Mouse (Mus musculus) neural tube, embryonic 12.5 days (tissue): ENCODE measurements at regions not wholly inside any gene's neighbourhood (a gene's known extent, or its start where the extent isn't known, plus 50 kb on each side); places are given as distances from the start of the nearest gene placed in this dataset.

Experiments
- ATAC-seq: fragments of 200-750 bp; cut with Nextera tagmentation; 2 replicates; pipeline ENCODE4 v1.8.0; 2017; ENCODE audit warnings: low read depth, mild to moderate bottlenecking, moderate TSS enrichment, moderate library complexity; ENCODE audit not compliant: low FRiP score
- H3K27ac ChIP-seq: fragments of 300-500 bp; sonication (generic); 2 replicates; pipeline ENCODE4 v1.5.1; 2016
- H3K27me3 ChIP-seq: fragments of 300-500 bp; sonication (generic); replicated peaks from 2 replicates; pipeline ENCODE4 v1.6.1; 2016; ENCODE audit warnings: mild to moderate bottlenecking
- H3K36me3 ChIP-seq: fragments of 300-500 bp; sonication (generic); 2 replicates; pipeline ENCODE4 v1.6.1; 2016; ENCODE audit warnings: mild to moderate bottlenecking
- H3K4me1 ChIP-seq: fragments of 300-500 bp; sonication (generic); 2 replicates; pipeline ENCODE4 v1.6.1; 2016
- H3K4me2 ChIP-seq: fragments of 300-500 bp; sonication (generic); replicated peaks from 2 replicates; pipeline ENCODE4 v1.6.1; 2016; ENCODE audit warnings: mild to moderate bottlenecking
- H3K4me3 ChIP-seq: fragments of 300-500 bp; sonication (generic); 2 replicates; pipeline ENCODE4 v1.5.1; 2016
- H3K9ac ChIP-seq: fragments of 300-500 bp; sonication (generic); 2 replicates; pipeline ENCODE4 v1.6.1; 2016; ENCODE audit warnings: mild to moderate bottlenecking
- H3K9me3 ChIP-seq: fragments of 300-500 bp; sonication (generic); 2 replicates; pipeline ENCODE4 v1.6.1; 2016; ENCODE audit warnings: mild to moderate bottlenecking
- WGBS: fragments of 180-500 bp; shearing (Covaris S2); methylation state at CpG from one replicate; pipeline ENCODE4 v1.1.7; 2016; 5-methylcytosine and 5-hydroxymethylcytosine counted together

GRCm38 (mm10) chr13:31465711-31466110 lies 90.2 kb upstream of the Foxq1 start:
- Histone ChIP-seq H3K4me1 (no peaks in the 10 kb centered on the region), H3K36me3 (no peaks in the 10 kb centered on the region), H3K9me3 (no peaks in the 10 kb centered on the region), H3K4me3 (no peak overlapping the region), H3K4me2 (no peak overlapping the region), H3K27me3 (no peaks in the 10 kb centered on the region), H3K9ac (no peak overlapping the region), H3K27ac (no peak overlapping the region)
- 74% methylated on average over 4 of the region's 4 CpGs for WGBS
- no peak for ATAC-seq

GRCm38 (mm10) chr13:31468131-31468530 lies 87.8 kb upstream of the Foxq1 start:
- ATAC-seq = no peak
- WGBS = 87% methylated on average over 3 of the region's 3 CpGs

GRCm38 (mm10) chr13:31468983-31469382 lies 87.0 kb upstream of the Foxq1 start:
- no peak for ATAC-seq
- no peak overlapping the region for H3K4me3 ChIP-seq
- H3K27me3 ChIP-seq = no peaks in the 10 kb centered on the region
- H3K27ac ChIP-seq = no peak overlapping the region
- no peaks in the 10 kb centered on the region for H3K9me3 ChIP-seq
- H3K4me2 ChIP-seq = no peak overlapping the region
- H3K36me3 ChIP-seq = no peaks in the 10 kb centered on the region
- H3K9ac ChIP-seq = no peak overlapping the region
- 83% methylated on average over 3 of the region's 3 CpGs for WGBS
- no peaks in the 10 kb centered on the region for H3K4me1 ChIP-seq

More at GRCm38 (mm10) chr13:31468131-31468530, 87.8 kb upstream of the Foxq1 start:
- H3K4me1 ChIP-seq = no peaks in the 10 kb centered on the region
- H3K4me2 ChIP-seq = no peak overlapping the region
- no peaks in the 10 kb centered on the region for H3K36me3 ChIP-seq
- no peak overlapping the region for H3K9ac ChIP-seq
- H3K4me3 ChIP-seq = no peak overlapping the region
- no peak overlapping the region for H3K27ac ChIP-seq
- no peaks in the 10 kb centered on the region for H3K27me3 ChIP-seq
- H3K9me3 ChIP-seq = no peaks in the 10 kb centered on the region

- 77% methylated on average over 5 of the region's 5 CpGs for WGBS
Measured at GRCm38 (mm10) chr13:31472366-31472765, 83.6 kb upstream of the Foxq1 start.

GRCm38 (mm10) chr13:31472804-31473203 lies 83.1 kb upstream of the Foxq1 start:
- no peak for ATAC-seq
- 66% methylated on average over 4 of the region's 4 CpGs for WGBS
- Histone ChIP-seq H3K4me3 (no peak overlapping the region), H3K27ac (no peak overlapping the region), H3K9ac (no peak overlapping the region), H3K4me1 (no peaks in the 10 kb centered on the region), H3K4me2 (no peak overlapping the region), H3K36me3 (no peaks in the 10 kb centered on the region), H3K27me3 (no peaks in the 10 kb centered on the region), H3K9me3 (no peaks in the 10 kb centered on the region)

More at GRCm38 (mm10) chr13:31472366-31472765, 83.6 kb upstream of the Foxq1 start:
- Histone ChIP-seq H3K9me3 (no peaks in the 10 kb centered on the region), H3K4me2 (no peak overlapping the region), H3K36me3 (no peaks in the 10 kb centered on the region), H3K4me3 (no peak overlapping the region), H3K4me1 (no peaks in the 10 kb centered on the region), H3K27ac (no peak overlapping the region), H3K9ac (no peak overlapping the region), H3K27me3 (no peaks in the 10 kb centered on the region)
- ATAC-seq = no peak

- Histone ChIP-seq H3K4me2 (no peak overlapping the region), H3K36me3 (no peaks in the 10 kb centered on the region), H3K4me1 (no peaks in the 10 kb centered on the region), H3K27me3 (no peaks in the 10 kb centered on the region), H3K9me3 (no peaks in the 10 kb centered on the region), H3K27ac (no peak overlapping the region), H3K9ac (no peak overlapping the region), H3K4me3 (no peak overlapping the region)
- WGBS = 93% methylated on average over 1 of the region's 1 CpGs
- no peak for ATAC-seq
Measured at GRCm38 (mm10) chr13:31473275-31473674, 82.7 kb upstream of the Foxq1 start.

- no peak for ATAC-seq
- Histone ChIP-seq H3K27ac (no peak overlapping the region), H3K9ac (no peak overlapping the region), H3K4me1 (no peaks in the 10 kb centered on the region), H3K9me3 (no peaks in the 10 kb centered on the region), H3K4me2 (no peak overlapping the region), H3K36me3 (no peaks in the 10 kb centered on the region), H3K4me3 (no peak overlapping the region), H3K27me3 (no peaks in the 10 kb centered on the region)
- 84% methylated on average over 3 of the region's 3 CpGs for WGBS
Measured at GRCm38 (mm10) chr13:31475845-31476244, 80.1 kb upstream of the Foxq1 start.

- H3K4me3 ChIP-seq = no peak overlapping the region
- no peaks in the 10 kb centered on the region for H3K4me1 ChIP-seq
- H3K9ac ChIP-seq = no peak overlapping the region
- no peak overlapping the region for H3K27ac ChIP-seq
- H3K9me3 ChIP-seq = no peaks in the 10 kb centered on the region
- WGBS = 42% methylated on average over 1 of the region's 1 CpGs
- no peak for ATAC-seq
- no peak overlapping the region for H3K4me2 ChIP-seq
- H3K36me3 ChIP-seq = no peaks in the 10 kb centered on the region
- no peaks in the 10 kb centered on the region for H3K27me3 ChIP-seq
Measured at GRCm38 (mm10) chr13:31477171-31477867, 78.6 kb upstream of the Foxq1 start.

- Histone ChIP-seq H3K27me3 (no peaks in the 10 kb centered on the region), H3K4me2 (no peak overlapping the region), H3K9me3 (no peaks in the 10 kb centered on the region), H3K4me3 (no peak overlapping the region), H3K4me1 (no peaks in the 10 kb centered on the region), H3K36me3 (no peaks in the 10 kb centered on the region), H3K27ac (no peak overlapping the region), H3K9ac (no peak overlapping the region)
- ATAC-seq = no peak
- WGBS = 88% methylated on average over 7 of the region's 7 CpGs
Measured at GRCm38 (mm10) chr13:31481105-31481844, 74.7 kb upstream of the Foxq1 start.

- no peaks in the 10 kb centered on the region for H3K36me3 ChIP-seq
- no peaks in the 10 kb centered on the region for H3K4me1 ChIP-seq
- H3K27ac ChIP-seq = no peak overlapping the region
- 92% methylated on average over 3 of the region's 3 CpGs for WGBS
- no peak for ATAC-seq
- H3K4me3 ChIP-seq = no peak overlapping the region
- no peaks in the 10 kb centered on the region for H3K27me3 ChIP-seq
- H3K9ac ChIP-seq = no peak overlapping the region
- no peak overlapping the region for H3K4me2 ChIP-seq
- no peaks in the 10 kb centered on the region for H3K9me3 ChIP-seq
Measured at GRCm38 (mm10) chr13:31486373-31486772, 69.6 kb upstream of the Foxq1 start.

- Histone ChIP-seq H3K9ac (no peak overlapping the region), H3K9me3 (no peaks in the 10 kb centered on the region), H3K4me3 (no peak overlapping the region), H3K36me3 (no peaks in the 10 kb centered on the region), H3K4me2 (no peak overlapping the region), H3K4me1 (no peaks in the 10 kb centered on the region), H3K27ac (no peak overlapping the region), H3K27me3 (no peaks in the 10 kb centered on the region)
- ATAC-seq = no peak
Measured at GRCm38 (mm10) chr13:31488186-31488585, 67.7 kb upstream of the Foxq1 start.

- no peaks in the 10 kb centered on the region for H3K36me3 ChIP-seq
- no peak overlapping the region for H3K9ac ChIP-seq
- H3K27ac ChIP-seq = no peak overlapping the region
- no peaks in the 10 kb centered on the region for H3K9me3 ChIP-seq
- H3K4me2 ChIP-seq = no peak overlapping the region
- 94% methylated on average over 10 of the region's 10 CpGs for WGBS
- no peaks in the 10 kb centered on the region for H3K27me3 ChIP-seq
- H3K4me1 ChIP-seq = no peaks in the 10 kb centered on the region
- no peak for ATAC-seq
- H3K4me3 ChIP-seq = no peak overlapping the region
Measured at GRCm38 (mm10) chr13:31503191-31503590, 52.7 kb upstream of the Foxq1 start.

- H3K27me3 ChIP-seq = no peaks in the 10 kb centered on the region
- H3K36me3 ChIP-seq = no peaks in the 10 kb centered on the region
- no peaks in the 10 kb centered on the region for H3K9me3 ChIP-seq
- H3K4me1 ChIP-seq = no peaks in the 10 kb centered on the region
- H3K27ac ChIP-seq = no peak overlapping the region
- H3K4me2 ChIP-seq = no peak overlapping the region
- H3K4me3 ChIP-seq = no peak overlapping the region
- no peak overlapping the region for H3K9ac ChIP-seq
- 89% methylated on average over 11 of the region's 11 CpGs for WGBS
- ATAC-seq = no peak
Measured at GRCm38 (mm10) chr13:31503832-31504231, 52.1 kb upstream of the Foxq1 start.
